Mouse (Mus musculus) erythroid progenitor cell, adult 5-6 weeks (primary cell): ENCODE data around the gene Col27a1. TPM values are rescaled to one million over a fixed set of nuclear protein-coding genes. Genes with fewer than 3 reads are reported as not detected.

Experiments
- ATAC-seq: replicated peaks from 2 replicates; pipeline ENCODE4 v1.8.0; 2016; ENCODE audit warnings: moderate number of reproducible peaks, mild to moderate bottlenecking, moderate TSS enrichment, inconsistent platforms; ENCODE audit not compliant: poor library complexity, low FRiP score, severe bottlenecking
- total RNA-seq, 2 experiments: library from RNA; stranded (forward) in 1 of 2; stranded (reverse) in 1 of 2; fragments of 150-400 nt in 1 of 2; fragments of 186-747, 209-891 nt in 1 of 2; gene quantifications; 2 replicates each; pipeline versions ENCODE4 v1.2.3 to v1.2.4; 2015 to 2017; ENCODE audit warnings: low replicate concordance in 2 of 2

Gene Col27a1
- total RNA-seq, 2 experiments from 2014 or later = 0.42 TPM; not detected in 1

GRCm38 (mm10) chr4:63355877-63356665, 142.3 kb downstream of the Col27a1 start, which contains the start of gene Orm3:
Gene Orm3, plus strand, starts transcription at chr4:63356162.
- no peak for ATAC-seq

GRCm38 (mm10) chr4:63356981-63357570, 143.3 kb downstream of the Col27a1 start:
- ATAC-seq = no peak

DNA sequence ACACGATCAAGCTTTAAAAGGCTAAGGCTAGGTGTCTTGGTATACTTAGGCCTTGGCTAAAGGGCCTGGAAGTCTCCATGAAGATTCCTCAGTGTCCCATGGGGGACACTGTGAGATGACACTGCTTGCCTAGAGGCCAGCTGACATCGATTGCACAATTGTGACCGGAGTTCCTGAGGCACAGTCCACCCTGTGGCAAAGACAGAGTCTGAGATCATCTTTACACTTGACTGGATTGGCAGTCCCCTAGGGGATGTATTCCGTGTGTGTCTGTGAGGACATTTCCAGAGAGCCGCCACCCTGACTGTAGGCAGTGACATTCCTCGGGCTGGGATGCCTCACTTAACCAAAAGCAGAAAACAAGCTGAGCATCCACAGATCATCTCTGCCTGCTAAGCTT, 146.1 kb downstream of the Col27a1 start:
- ATAC-seq = no peak

- no peak for ATAC-seq
Measured at GRCm38 (mm10) chr4:63362150-63362549, 148.3 kb downstream of the Col27a1 start, which contains the start of gene Orm2. Gene Orm2, plus strand, starts transcription at chr4:63362449.

- peak; percentile 56 for ATAC-seq
Measured at GRCm38 (mm10) chr4:63368577-63368976, 154.8 kb downstream of the Col27a1 start.

DNA sequence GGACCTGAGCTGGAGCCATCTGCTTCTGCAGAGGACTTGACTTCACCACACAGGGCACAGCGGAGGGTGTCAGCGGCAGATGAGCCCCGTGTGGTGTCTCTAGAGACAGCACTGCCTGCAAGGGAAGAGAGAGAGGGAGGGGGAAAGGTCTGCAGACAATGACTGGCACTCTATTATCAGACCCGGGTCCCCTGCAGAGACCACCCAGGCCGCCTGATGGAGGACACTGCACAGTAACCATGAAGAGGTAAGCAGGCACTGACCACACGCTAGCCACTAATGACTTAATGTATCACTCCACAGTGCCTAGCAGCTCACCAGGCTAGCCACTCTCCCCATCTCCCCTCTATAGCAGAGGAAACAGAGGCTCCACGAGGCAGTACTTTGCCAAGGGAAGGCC, 157.1 kb downstream of the Col27a1 start:
- ATAC-seq = no peak

GRCm38 (mm10) chr4:63371890-63372289, 158.1 kb downstream of the Col27a1 start:
- peak; percentile 36 for ATAC-seq

DNA sequence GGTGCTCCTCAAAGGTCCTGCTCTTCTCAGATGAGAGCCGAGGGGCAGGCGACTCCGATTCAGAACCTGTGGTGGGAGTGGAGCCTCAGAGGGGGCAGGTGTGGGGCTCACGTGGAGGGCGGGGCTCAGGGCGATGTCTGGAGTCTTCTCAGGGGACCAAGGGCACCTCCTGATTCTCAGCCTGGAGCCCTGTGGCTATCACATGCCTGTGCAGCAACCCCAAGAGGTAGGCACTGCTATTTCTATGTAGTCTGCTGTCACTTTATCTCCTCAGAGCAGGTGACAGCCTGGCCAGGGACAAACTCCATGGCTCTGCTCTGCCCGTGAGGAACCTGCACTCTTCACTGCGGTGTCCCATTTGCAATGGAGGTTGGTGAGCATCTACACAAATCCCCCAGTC, 159.6 kb downstream of the Col27a1 start:
- ATAC-seq = peak; percentile 63

DNA sequence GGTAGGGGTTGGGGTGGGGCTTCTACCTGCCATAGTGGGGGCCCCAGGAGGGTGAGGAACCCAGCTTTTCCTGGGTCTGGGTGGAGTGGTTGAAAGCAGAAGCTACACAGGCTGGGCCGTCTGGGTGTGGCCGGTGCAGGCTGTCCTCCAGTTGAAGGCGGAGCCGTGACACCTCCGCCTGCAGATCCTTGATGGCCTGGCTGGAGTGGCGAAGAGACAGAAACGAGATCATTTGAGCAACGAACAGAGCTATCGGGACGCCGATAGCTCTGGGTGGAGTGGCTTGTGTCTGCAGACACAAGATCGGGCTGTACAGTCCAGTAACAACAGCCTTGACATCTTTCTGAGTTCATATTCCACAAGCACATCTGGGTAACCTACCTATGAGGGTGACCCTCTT, 160.5 kb downstream of the Col27a1 start:
- peak; percentile 88 for ATAC-seq

GRCm38 (mm10) chr4:63375367-63375766, 161.6 kb downstream of the Col27a1 start:
- no peak for ATAC-seq

GRCm38 (mm10) chr4:63377483-63377882, 163.7 kb downstream of the Col27a1 start:
- no peak for ATAC-seq

- peak; percentile 69 for ATAC-seq
Measured at GRCm38 (mm10) chr4:63382676-63383369, 169.0 kb downstream of the Col27a1 start.

- peak; percentile 44 for ATAC-seq
Measured at GRCm38 (mm10) chr4:63383474-63383873, 169.7 kb downstream of the Col27a1 start.

- peak; percentile 71 for ATAC-seq
Measured at GRCm38 (mm10) chr4:63384262-63384661, 170.5 kb downstream of the Col27a1 start.

Other genes starting within 250 kb of the Col27a1 start
- not detected in 2 replicates for gene Zfp618, start 248.4 kb upstream of the Col27a1 start, total RNA-seq (2015; ENCODE audit: low replicate concordance)
- not detected in 2 replicates for gene Zfp618, start 248.4 kb upstream of the Col27a1 start, total RNA-seq (2017; ENCODE audit: low replicate concordance)
- not detected in 2 replicates for gene Ambp, start 59.2 kb upstream of the Col27a1 start, total RNA-seq (2015; ENCODE audit: low replicate concordance)
- not detected in 2 replicates for gene Ambp, start 59.2 kb upstream of the Col27a1 start, total RNA-seq (2017; ENCODE audit: low replicate concordance)
- not detected in 2 replicates for gene Kif12, start 41.9 kb upstream of the Col27a1 start, total RNA-seq (2015; ENCODE audit: low replicate concordance)
- not detected in 2 replicates for gene Kif12, start 41.9 kb upstream of the Col27a1 start, total RNA-seq (2017; ENCODE audit: low replicate concordance)
- gene Orm1, start 130.6 kb downstream of the Col27a1 start, total RNA-seq (2015; ENCODE audit: low replicate concordance) = 16.6 and 43.6 TPM in 2 replicates
- gene Orm1, start 130.6 kb downstream of the Col27a1 start, total RNA-seq (2017; ENCODE audit: low replicate concordance) = 5.5 and 23.5 TPM in 2 replicates
- not detected in 2 replicates for gene Orm3, start 142.2 kb downstream of the Col27a1 start, total RNA-seq (2015; ENCODE audit: low replicate concordance)
- gene Orm3, start 142.2 kb downstream of the Col27a1 start, total RNA-seq (2017; ENCODE audit: low replicate concordance) = not detected in 2 replicates
- gene Orm2, start 148.4 kb downstream of the Col27a1 start, total RNA-seq (2015; ENCODE audit: low replicate concordance) = not detected in 2 replicates
- not detected in 2 replicates for gene Orm2, start 148.4 kb downstream of the Col27a1 start, total RNA-seq (2017; ENCODE audit: low replicate concordance)
- 18.7 and 26.4 TPM in 2 replicates for gene Akna, start 189.3 kb downstream of the Col27a1 start, total RNA-seq (2015; ENCODE audit: low replicate concordance)
- 12.0 and 13.1 TPM in 2 replicates for gene Akna, start 189.3 kb downstream of the Col27a1 start, total RNA-seq (2017; ENCODE audit: low replicate concordance)